Mouse (Mus musculus) colon, adult 2 months (tissue): ENCODE measurements around the gene Gng4. TPM values are rescaled to one million over a fixed set of nuclear protein-coding genes. Genes with fewer than 3 reads are reported as not detected.

Experiments
- polyA plus RNA-seq: library from polyadenylated mRNA; depleted of rRNA; stranded (reverse); fragments of >200 nt; gene quantifications from 2 replicates; pipeline ENCODE4 v1.2.3, GENCODE M21; 2012; rRNA removed

Gene Gng4
- 2.0 and 2.6 TPM in 2 replicates for polyA plus RNA-seq

DNA sequence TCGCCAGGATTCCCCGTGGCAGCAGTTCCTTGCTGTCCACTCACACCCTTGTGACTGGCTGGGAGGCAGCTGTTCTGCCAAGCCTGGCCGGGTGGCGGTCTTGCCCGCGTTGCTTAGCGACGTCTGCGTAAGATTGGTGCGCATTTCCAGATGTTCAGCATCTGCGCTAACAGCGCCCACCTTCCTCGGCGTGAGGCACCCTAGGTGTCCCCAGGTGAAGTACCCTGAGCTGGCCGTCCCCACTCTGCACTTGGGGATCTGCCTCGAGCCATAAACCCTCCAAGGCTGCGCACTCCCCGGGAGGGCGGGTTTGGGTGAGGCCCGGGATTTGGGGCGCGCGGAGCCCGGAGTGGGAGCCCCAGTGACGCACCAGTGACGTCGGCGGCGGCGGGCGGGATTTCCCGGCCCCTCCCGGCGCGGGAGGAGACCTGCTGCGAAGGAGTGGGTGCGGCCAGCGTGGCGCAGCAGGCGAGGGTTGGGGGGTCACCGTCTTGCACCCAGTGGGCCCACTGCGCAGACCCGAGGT lies at the start of gene Gng4:
Gene Gng4, plus strand, starts transcription at position 166 of the 526 bp plus-strand sequence.

Other genes with a start within 250 kb of the Gng4 start
- gene Lyst, start 193.7 kb upstream of the Gng4 start, polyA plus RNA-seq, result 1.7 and 2.1 TPM in 2 replicates
- gene B3galnt2, start 170.4 kb downstream of the Gng4 start, polyA plus RNA-seq, result 86.7 and 108 TPM in 2 replicates